Mouse (Mus musculus) hindbrain, embryonic 11.5 days (tissue): ENCODE results near the gene Agr3. TPM values are rescaled to one million over a fixed set of nuclear protein-coding genes. Genes with fewer than 3 reads are reported as not detected.

ENCODE experiments used
- ATAC-seq: fragments of 200-750 bp; cut with Nextera tagmentation; 2 replicates; pipeline ENCODE4 v1.8.0; 2017; ENCODE audit warnings: mild to moderate bottlenecking, moderate TSS enrichment, moderate library complexity; ENCODE audit not compliant: low FRiP score
- DNase-seq: peaks from one replicate; pipeline ENCODE4 v3.0.0-alpha.2; 2015; ENCODE audit warnings: low spot score
- H3K27ac ChIP-seq: fragments of 300-500 bp; sonication (generic); 2 replicates; pipeline ENCODE4 v1.5.1; 2014; ENCODE audit warnings: mild to moderate bottlenecking, low read depth, low read length
- H3K27me3 ChIP-seq: fragments of 300-500 bp; sonication (generic); 2 replicates; pipeline ENCODE4 v1.6.1; 2014; ENCODE audit warnings: mild to moderate bottlenecking, low read length, moderate library complexity, mixed read lengths; ENCODE audit not compliant: control insufficient read depth, insufficient read depth
- H3K36me3 ChIP-seq: fragments of 300-500 bp; sonication (generic); 2 replicates; pipeline ENCODE4 v1.6.1; 2014; ENCODE audit warnings: mild to moderate bottlenecking, low read length, moderate library complexity, mixed read lengths; ENCODE audit not compliant: control insufficient read depth, insufficient read depth
- H3K4me1 ChIP-seq: fragments of 300-500 bp; sonication (generic); replicated peaks from 2 replicates; pipeline ENCODE4 v1.6.1; 2014; ENCODE audit warnings: low read length, mixed read lengths; ENCODE audit not compliant: control insufficient read depth, insufficient read depth
- H3K4me2 ChIP-seq: fragments of 300-500 bp; sonication (generic); replicated peaks from 2 replicates; pipeline ENCODE4 v1.6.1; 2014; ENCODE audit warnings: mild to moderate bottlenecking, low read depth, low read length
- H3K4me3 ChIP-seq: fragments of 300-500 bp; sonication (generic); 2 replicates; pipeline ENCODE4 v1.5.1; 2014; ENCODE audit warnings: low read depth, low read length
- H3K9ac ChIP-seq: fragments of 300-500 bp; sonication (generic); 2 replicates; pipeline ENCODE4 v1.6.1; 2014; ENCODE audit warnings: low read depth, low read length
- H3K9me3 ChIP-seq: fragments of 300-500 bp; sonication (generic); 2 replicates; pipeline ENCODE4 v1.6.1; 2016; ENCODE audit warnings: low read length; ENCODE audit not compliant: control insufficient read depth
- WGBS: fragments of 180-500 bp; shearing (Covaris S2); extraction: QIAGEN DNeasy Blood & Tissue Kit; methylation state at CpG from one replicate; pipeline ENCODE4 v1.1.7; 2014; 5-methylcytosine and 5-hydroxymethylcytosine counted together
- polyA plus RNA-seq: library from polyadenylated mRNA; unstranded; fragments of >200 nt; fragmentation: Nextera tagmentation; extraction: Ambion mirVana; gene quantifications from 2 replicates; pipeline ENCODE4 v1.2.1, GENCODE M21; 2014

Agr3 gene
- not detected in 2 replicates for polyA plus RNA-seq

DNA sequence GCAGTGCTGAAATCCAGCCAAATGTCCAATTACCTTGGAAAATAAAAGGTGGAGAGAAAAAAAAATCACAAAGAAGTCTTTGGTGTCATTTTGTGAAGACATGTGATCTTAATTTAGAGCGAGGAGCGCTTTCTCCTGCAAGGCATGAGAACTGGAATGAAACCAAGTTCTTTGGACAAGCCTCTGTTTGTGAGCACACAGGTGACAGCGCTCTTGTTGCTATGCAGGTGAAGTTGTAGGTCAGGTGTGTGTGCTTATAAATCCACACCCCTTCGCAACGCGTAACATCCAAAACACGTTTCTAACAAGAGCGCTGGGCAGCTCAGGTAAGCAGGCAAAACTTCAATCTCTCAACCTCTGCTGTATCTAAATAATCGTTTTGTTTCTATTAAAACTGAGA is at the start of gene Agr3:
Gene Agr3 (plus strand): TSS at position 219 of the 400 bp plus-strand sequence.
- Histone ChIP-seq H3K9me3 (no peaks in the 10 kb centered on the region), H3K4me1 (no peaks in the 10 kb centered on the region), H3K9ac (no peak within 1 kb of the TSS), H3K36me3 (no peaks in the 10 kb centered on the region), H3K27me3 (no peaks in the 10 kb centered on the region), H3K4me2 (no peak within 1 kb of the TSS), H3K4me3 (no peak within 1 kb of the TSS), H3K27ac (no peak within 1 kb of the TSS)
- DNase-seq (no peak), ATAC-seq (no peak)
- WGBS: 93% methylated on average over 9 of the region's 9 CpGs

DNA sequence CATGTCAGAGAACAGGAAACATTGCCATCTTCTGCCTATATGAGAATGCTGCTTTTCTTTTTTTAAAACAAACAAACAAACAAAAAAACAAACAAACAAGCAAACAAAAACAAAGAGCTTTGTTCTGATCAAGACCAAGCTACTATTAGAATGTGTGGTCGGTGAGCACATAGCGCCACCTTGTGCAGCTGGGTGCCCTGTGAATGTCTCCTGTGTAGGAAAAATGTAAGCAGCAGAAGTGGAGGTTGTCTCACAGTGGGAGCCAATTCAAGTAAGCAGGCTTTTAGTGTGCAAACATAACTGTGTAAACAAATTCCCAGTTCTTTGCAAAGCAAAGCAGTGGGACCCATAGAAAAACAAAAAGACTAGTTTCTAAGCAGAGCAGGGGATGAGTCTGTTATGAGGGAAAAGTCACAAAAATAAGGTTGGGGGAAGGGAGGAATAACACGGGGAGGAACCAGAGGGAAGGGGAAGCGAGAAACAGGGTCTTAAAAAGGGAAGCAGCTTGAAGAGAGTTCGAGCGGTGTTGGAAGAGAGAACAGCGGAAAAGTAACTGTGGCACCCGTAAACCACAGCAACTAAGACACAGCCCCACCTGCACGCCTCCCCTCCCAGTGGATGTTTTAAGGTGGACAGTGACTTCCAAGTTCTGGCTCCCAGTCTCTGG is 40.4 kb upstream of the Agr3 start:
- no peak for ATAC-seq
- WGBS: 54% methylated on average over 9 of the region's 9 CpGs
- H3K27ac ChIP-seq: no peak overlapping the region

DNA sequence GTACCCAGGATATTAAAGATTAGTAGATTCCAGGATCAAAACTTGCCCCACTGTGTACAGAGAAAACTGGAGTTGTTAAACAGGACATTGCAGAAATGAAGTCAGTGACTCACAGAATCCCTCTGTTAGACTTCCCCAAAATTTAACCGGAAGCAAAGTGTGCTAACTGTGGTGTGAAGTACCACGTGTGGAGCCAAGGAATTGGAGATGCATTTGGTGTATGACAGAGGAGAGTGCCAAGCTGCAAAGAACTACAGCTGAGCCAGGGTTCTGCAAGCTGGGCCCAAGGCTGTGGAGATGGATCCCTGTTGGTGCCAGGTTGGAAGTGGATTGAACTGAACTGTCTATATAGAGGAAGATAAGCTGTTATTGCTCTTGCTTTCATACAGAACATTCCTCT is 36.0 kb upstream of the Agr3 start:
- H3K9ac ChIP-seq: no peak overlapping the region
- no peak overlapping the region for H3K4me3 ChIP-seq
- DNase-seq (no peak), ATAC-seq (no peak)
- H3K36me3 ChIP-seq: no peaks in the 10 kb centered on the region
- H3K27ac ChIP-seq: no peak overlapping the region
- no peaks in the 10 kb centered on the region for H3K9me3 ChIP-seq
- no peaks in the 10 kb centered on the region for H3K27me3 ChIP-seq
- no peak overlapping the region for H3K4me2 ChIP-seq
- H3K4me1 ChIP-seq: peaks cover 3% of the 10 kb centered on the region; the same call in 1 of the 2 replicates
- WGBS: 77% methylated on average over 2 of the region's 2 CpGs

More for the DNA sequence above, 40.4 kb upstream of the Agr3 start:
- Histone ChIP-seq H3K4me1 (no peaks in the 10 kb centered on the region), H3K4me2 (no peak overlapping the region), H3K9me3 (no peaks in the 10 kb centered on the region), H3K27me3 (no peaks in the 10 kb centered on the region), H3K4me3 (no peak overlapping the region), H3K36me3 (no peaks in the 10 kb centered on the region), H3K9ac (no peak overlapping the region)
- no peak for DNase-seq

DNA sequence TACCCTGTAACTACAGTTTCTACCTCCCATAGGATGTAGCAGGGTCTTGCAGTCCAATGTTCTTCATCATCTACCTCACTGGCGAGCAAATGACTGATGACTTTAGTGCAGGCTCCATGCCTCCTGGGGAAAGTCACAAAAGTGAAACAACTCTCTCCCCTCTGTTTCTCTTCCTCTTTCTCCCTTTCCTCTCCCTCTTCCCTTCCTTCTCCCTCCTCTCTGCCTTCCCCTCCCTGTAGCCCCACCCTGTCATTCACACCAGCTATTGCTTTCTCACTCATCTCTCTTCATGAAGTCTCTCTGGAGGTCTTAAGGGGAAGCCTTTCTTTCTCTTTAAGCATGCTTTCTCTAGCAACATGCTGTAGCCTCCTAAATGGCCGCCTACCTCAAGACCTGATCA is 34.7 kb upstream of the Agr3 start:
- ATAC-seq (no peak), DNase-seq (no peak)
- H3K36me3 ChIP-seq: no peaks in the 10 kb centered on the region
- H3K4me1 ChIP-seq: peaks cover 7% of the 10 kb centered on the region; the same call in 1 of the 2 replicates
- no peaks in the 10 kb centered on the region for H3K9me3 ChIP-seq
- no peak overlapping the region for H3K9ac ChIP-seq
- no peak overlapping the region for H3K4me2 ChIP-seq
- WGBS: 81% methylated on average over 2 of the region's 2 CpGs
- no peak overlapping the region for H3K4me3 ChIP-seq
- H3K27me3 ChIP-seq: no peaks in the 10 kb centered on the region
- no peak overlapping the region for H3K27ac ChIP-seq

DNA sequence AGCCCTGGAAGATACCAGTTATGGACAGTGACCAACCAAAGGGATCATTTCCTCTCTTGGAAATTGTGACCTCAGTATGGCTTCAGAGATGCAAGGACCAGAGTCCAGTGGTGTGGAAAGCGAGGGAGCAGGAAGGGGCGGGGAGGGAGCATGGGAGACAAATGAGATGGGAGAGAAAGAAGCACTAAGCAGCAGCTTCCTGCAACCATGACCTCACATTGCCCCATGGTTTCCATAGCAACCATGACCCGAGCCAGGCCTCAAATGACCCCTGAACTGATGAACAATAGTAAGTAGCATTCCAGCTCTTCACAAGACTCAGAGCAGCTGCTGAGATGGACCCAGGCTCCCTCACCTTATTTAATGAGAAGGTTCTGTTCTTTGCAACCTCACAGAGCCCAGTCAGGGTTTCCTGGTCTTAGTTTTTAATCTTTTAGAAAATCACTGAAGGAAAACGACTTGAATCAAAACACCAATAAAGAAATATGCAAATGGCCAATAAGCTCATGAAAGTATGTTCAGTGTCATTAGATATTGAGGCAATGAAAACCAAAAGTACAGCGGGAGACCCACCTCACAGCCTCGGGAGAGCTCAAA is 31.0 kb upstream of the Agr3 start:
- Histone ChIP-seq H3K36me3 (no peaks in the 10 kb centered on the region), H3K4me1 (peaks cover 7% of the 10 kb centered on the region; the same call in 1 of the 2 replicates), H3K27ac (peak overlapping the region; percentile 19; the same call in 1 of the 2 replicates), H3K9ac (no peak overlapping the region), H3K27me3 (no peaks in the 10 kb centered on the region), H3K4me2 (no peak overlapping the region), H3K4me3 (no peak overlapping the region), H3K9me3 (no peaks in the 10 kb centered on the region)
- 11% methylated on average over 6 of the region's 6 CpGs for WGBS
- DNase-seq (peak; percentile 74), ATAC-seq (peak; percentile 75)

DNA sequence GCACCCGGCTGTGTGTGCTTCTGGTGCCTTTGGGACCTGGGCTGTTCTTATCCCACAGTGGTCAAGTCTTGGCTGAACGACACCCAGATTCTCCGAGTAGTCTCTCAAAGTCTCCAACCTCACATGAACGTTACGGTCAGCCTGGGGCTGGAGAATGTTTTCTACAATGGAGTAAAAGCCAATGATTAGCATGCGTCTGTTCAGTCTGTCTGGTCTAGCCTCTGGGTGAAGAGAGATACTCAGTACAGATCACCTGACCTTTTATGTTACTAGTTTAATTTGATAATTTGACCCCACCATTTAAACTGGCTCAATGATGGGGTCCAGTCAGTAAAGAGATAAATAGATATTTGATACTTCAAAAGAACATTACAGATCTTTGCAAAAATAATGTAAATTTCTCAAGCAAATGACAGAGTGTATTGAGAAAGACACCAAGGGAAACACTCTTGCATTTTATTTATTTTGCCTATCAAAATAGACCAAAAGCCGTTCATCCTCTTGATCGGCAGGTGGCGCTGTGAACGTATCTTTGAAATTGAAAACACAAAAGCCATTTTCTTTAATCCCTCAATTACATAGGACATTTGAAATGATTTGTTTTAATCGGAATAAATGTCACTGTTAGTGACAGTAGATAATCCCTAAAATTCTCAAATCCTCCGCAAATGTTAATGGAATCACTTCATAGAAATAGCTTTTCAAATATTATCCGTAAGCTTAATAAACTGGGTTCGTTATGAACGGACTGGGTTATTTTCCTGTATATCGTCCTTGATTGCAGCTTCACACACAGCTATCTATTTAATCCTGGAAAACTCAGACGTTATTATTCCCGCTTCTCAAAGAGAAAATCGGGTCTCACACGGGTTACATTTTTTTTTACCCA is 29.3 kb upstream of the Agr3 start:
- H3K4me3 ChIP-seq: peak overlapping the region; percentile 32
- peak overlapping the region; percentile 54 for H3K9ac ChIP-seq
- no peaks in the 10 kb centered on the region for H3K27me3 ChIP-seq
- peaks cover 7% of the 10 kb centered on the region; the same call in 1 of the 2 replicates for H3K4me1 ChIP-seq
- H3K36me3 ChIP-seq: no peaks in the 10 kb centered on the region
- peak overlapping the region; percentile 38 for H3K4me2 ChIP-seq
- H3K9me3 ChIP-seq: no peaks in the 10 kb centered on the region
- DNase-seq (peak; percentile 85), ATAC-seq (peak; percentile 10)
- H3K27ac ChIP-seq: peak overlapping the region; percentile 67
- WGBS: 24% methylated on average over 20 of the region's 20 CpGs

DNA sequence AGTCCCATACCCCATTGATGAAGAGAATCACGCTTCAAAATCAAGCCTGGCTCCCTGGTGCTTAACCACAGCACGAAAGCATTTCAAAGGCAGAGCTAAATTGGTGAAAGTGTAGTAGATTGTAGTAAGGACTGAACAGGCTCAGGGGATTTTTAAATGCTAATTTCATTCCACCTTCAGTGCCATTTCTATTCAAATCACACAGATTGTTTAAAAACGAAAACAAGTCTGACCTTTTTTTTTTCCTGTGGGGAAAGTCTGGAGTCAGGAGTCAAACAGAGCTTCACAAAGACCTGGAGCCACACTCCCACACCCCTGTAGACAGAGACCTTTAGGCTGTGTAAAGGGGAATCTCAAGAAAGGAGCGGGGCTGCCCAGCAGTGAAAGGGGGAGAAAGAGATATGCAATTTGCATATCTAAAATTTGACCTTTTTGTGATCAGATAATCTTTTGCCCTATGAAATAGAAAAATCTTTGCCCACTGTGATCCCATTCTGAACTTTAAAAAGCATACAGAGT is 28.6 kb upstream of the Agr3 start:
- H3K9ac ChIP-seq: peak overlapping the region; percentile 54

DNA sequence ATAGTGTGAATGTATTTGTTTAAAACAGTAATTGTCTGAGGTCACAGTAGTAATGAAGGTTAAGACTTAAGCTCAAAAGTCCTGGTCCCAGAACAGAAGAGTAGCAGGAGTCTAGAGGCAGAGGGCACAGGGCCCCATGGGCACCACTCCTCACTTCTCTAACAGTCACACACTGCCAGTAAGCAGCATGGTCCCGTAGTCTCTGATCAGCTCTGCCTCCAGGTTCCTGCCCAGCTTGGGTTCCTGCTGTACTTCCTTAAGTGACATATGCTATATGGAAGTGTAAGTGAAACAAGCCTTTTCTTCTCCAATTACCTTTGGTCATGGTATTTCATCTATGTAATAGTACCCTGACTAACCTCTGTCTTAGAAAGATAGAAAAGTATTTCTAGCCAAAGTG is 14.8 kb upstream of the Agr3 start:
- 75% methylated on average over 1 of the region's 1 CpGs for WGBS
- no peaks in the 10 kb centered on the region for H3K27me3 ChIP-seq
- H3K36me3 ChIP-seq: no peaks in the 10 kb centered on the region
- no peak overlapping the region for H3K9ac ChIP-seq
- H3K4me3 ChIP-seq: no peak overlapping the region
- H3K4me2 ChIP-seq: no peak overlapping the region
- H3K4me1 ChIP-seq: no peaks in the 10 kb centered on the region
- H3K27ac ChIP-seq: no peak overlapping the region
- ATAC-seq (no peak), DNase-seq (no peak)
- H3K9me3 ChIP-seq: no peaks in the 10 kb centered on the region

More for the DNA sequence above, 28.6 kb upstream of the Agr3 start:
- Histone ChIP-seq H3K27me3 (no peaks in the 10 kb centered on the region), H3K27ac (peak overlapping the region; percentile 67), H3K36me3 (no peaks in the 10 kb centered on the region), H3K9me3 (no peaks in the 10 kb centered on the region), H3K4me3 (peak overlapping the region; percentile 32), H3K4me1 (peaks cover 7% of the 10 kb centered on the region; the same call in 1 of the 2 replicates), H3K4me2 (peak overlapping the region; percentile 38)
- DNase-seq (peak; percentile 50), ATAC-seq (peak; percentile 52; the same call in 1 of the 2 replicates)
- WGBS: 7% methylated on average over 4 of the region's 4 CpGs
